Mouse (Mus musculus): Measurements from ENCODE around the gene Zfp414.

DNA sequence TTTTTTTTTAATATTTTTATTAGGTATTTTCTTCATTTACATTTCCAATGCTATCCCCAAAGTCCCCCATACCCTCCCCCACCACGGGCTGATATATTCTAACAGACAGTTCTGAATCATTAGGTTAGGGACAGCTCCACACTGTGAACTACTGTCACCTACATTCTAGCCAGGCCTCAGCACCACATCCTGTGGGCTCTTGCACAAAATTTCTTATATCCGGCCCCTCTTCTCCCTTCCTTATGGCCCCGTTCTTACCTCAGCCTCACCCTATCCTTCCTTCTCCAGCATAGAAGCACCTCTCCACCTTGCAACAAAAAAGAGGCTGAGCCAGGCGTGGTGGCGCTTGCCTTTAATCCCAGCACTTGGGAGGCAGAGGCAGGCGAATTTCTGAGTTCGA is 18.3 kb upstream of the Zfp414 start:
- TF ChIP-seq CTCF (IDR thresholded peaks at IDR 0.05; ENCODE audit: low read depth, low read length) (no peak), TAL1 (conservative IDR thresholded peaks at IDR 0.05; ENCODE audit: low read depth, low read length) (no peak), GATA1 (IDR thresholded peaks at IDR 0.05; ENCODE audit: borderline replicate concordance, low read length) (no peak), POLR2AphosphoS5 (IDR thresholded peaks at IDR 0.05; ENCODE audit: insufficient replicate concordance, low read depth, low read length) (no peak)
